Mouse (Mus musculus): Measurements from ENCODE around the gene Tbx3.

Tbx3 gene

DNA sequence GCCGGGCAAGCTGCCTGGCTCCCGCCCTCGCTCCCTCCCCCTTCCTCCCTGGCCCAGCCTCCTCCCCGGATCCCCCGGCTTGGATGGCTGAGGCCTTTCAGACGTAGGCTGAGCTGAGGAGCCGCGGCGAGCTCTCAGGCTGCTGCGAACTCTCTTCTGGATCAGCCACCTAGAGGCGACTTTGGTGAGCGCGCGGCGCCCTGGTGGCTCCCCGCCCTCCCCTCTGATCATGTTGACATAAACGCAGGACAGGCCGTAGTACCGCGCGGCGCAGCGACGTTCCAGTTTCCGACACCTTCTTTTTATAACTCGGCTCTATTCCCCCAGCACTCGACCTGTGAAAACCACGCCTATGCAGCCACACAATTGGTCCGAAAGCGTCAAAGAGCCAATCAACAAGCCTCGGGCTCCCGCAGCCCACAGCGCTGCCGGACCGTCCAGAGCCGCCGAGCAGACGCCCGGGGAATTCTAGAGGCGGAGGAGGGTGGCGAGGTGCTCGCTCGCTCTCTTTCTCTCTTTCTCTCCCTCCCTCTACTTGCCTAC is at the start of gene Tbx3:
Gene Tbx3, plus strand, starts transcription at position 104 of the 543 bp plus-strand sequence.
- WGBS = 1% methylated on average over 43 of the region's 43 CpGs

DNA sequence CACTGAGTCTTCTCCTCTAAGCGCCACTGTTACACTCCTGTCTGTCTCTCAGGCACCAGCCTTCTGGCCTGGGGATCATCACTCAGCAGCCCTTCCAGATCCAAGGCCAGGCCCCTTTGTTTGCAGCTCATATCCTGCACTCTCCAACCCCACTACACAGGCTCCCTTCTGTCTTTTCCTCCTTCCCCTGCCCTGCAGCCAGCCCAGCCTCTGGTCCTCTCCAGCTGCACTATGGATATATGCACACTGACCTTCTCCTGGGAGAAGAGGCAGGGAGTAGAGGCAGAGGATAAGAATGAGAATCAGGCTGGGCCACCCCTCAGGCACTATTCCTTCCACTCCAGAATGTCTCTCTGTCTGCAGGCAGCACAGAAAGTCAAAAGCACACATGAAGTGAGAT is 48.4 kb upstream of the Tbx3 start:
- 86% methylated on average over 1 of the region's 1 CpGs for WGBS

DNA sequence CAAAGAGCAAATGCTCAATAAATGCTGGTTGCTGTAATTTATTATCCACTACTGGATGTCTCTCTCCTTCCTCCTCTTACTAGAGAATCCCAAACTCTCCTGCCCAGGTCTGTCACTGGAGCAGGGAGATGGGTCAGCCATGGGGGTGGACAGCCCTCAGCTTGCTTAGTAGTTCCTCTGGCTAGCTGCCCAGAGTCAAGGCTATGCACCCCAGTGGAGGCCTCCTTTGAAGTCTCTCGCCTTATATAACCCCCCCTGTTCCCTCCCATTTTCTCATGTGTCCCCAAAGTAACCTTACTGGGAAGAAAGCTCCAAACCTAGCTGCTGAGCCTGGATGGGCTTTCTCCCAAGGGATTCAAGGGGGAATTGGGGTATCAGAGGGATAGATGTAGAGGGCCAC is 45.9 kb upstream of the Tbx3 start:
- WGBS = 79% methylated on average over 1 of the region's 1 CpGs

DNA sequence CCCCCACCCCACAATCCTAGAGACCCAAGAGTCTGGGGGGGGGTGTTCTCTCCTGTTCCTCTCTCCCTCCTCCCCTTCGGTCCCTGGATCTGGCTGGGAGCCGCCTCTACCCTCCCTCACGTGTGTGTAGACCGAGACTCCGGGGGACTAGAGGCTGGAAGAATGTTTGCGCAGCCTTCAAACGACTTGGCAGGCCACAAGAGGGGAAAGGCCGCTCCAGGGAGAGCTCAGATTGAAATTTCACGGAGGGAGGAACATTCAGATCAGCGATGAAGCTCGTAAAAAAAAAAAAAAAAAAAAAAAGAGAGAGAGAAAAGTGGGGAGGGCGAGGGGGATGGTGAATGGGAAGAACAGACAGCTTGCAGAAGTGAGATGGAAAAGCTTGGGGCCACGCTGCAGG is 44.9 kb upstream of the Tbx3 start:
- 20% methylated on average over 13 of the region's 13 CpGs for WGBS

DNA sequence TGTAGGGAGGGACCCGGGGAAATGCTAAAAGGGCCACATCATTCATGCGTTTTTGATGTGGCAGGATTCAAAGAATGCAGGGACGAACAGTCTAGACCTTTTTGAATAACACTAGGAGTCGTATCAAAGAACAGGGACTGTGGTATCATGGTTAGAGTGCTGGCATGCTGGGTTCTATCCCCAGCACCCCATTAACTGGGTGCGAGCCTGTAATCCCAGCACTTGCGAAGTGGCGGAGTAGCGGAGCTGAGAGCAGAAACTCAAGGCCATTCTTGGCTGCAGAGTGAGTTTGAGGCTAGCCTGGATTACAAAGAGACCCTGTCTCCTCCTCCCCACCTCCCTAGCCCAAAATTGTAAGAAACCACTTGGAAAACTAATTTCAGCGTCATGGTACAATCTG is 44.3 kb upstream of the Tbx3 start:
- 45% methylated on average over 9 of the region's 9 CpGs for WGBS

DNA sequence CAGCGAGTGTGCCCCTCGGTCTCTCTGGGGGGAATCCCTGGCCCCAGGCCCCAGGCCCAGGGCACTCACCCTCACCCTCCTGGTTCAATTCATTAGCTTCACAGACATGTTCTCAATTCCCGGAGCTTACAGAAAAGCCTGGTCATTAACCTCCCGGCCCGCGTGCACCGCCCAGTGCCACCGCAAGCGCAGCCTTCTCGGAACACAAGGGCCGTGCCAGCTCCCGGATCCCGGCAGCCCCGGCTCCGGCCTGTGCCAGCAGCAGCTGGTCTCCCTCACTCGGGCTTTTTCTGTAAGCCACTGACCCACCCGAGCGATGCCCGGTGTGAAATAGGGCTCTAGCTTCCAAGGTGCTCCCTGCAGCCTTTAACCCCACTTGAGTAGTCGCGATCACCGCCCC is 43.8 kb upstream of the Tbx3 start:
- 3% methylated on average over 22 of the region's 22 CpGs for WGBS

DNA sequence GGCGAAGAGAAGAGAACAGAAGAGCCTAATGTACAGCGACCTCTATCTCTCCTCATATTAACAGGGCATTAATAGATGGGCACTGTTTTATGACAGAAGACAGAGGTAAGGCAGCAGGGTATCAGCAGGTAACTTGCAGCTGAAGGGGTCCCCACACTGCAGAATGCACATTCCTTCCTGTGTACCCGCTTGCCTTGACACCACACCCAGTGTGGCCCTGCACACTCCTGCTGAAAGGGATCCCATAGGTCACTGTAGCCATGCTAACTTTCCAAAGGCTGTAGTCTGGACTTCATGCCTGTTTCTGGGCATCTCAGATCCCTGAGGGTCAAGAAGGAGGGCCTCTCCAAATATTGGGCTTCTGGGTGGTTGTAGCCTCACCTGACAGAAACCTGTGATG is 42.4 kb upstream of the Tbx3 start:
- 92% methylated on average over 3 of the region's 3 CpGs for WGBS

DNA sequence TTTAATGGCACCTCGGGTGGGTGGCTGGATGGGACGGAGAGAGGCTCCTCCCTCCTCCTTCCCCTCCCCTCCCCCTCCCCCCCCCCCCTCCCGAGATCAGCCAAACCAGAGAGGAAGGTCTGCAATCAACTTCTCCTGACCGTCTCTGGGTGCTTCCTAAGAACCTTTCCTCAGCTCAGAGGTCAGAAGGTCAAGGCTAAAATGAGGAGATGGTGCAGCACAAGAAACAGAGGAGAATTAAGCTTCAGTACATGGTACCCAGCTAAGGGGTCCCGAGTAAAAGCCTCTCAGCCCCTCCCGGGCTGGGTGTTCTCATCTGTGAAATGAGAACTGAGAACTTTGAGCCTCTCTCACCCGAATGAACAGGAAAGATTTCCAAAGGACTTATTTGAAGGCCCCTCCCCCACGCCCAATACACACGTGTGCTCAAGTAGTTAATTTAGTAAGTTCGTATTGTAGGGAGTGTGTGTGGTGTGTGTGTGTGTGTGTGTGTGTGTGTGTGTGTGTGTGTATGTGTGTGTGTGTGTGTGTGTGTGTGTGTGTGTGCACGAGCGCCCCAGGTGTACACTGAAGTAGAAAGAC is 41.6 kb upstream of the Tbx3 start:
- WGBS = 46% methylated on average over 12 of the region's 12 CpGs

DNA sequence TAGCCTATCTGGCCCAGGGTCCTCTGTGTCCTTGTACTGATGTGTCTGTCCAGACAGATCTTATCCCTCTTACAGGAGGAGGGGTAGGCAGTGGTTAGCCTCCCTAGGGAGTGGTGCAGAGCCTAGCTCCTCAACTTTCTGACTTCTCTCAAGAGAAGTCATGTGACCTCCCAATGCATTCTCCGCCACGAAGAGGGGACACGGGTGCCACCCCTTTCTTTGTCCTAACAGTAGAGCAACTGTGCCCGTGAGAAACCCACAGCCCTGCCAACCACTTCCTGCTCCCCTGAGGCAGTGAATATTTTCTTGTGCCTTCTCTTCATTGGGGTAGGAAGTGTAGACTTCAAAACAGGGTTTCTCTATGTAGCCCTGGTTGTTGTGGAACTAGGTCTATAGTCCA is 36.9 kb upstream of the Tbx3 start:
- 86% methylated on average over 4 of the region's 4 CpGs for WGBS

DNA sequence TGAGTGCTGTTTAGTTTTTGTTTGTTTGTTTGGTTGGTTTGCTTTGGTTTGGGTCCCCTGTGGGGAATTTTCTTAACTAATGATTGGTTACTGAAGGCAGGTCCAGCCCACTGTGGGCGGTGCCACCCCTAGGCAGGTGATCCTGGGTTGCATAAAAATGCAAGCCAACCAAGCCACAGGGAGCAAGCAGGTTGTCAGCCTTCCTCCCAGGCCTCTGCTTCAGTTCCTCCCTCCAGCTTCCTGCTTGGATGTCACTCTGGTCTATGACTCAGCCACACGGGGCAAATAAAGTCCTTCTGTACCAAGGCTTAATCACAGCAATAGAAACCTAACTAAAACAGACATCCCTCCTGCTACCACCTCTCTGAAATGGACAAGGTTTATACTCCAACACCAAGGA is 35.6 kb upstream of the Tbx3 start:
- 80% methylated on average over 2 of the region's 2 CpGs for WGBS

DNA sequence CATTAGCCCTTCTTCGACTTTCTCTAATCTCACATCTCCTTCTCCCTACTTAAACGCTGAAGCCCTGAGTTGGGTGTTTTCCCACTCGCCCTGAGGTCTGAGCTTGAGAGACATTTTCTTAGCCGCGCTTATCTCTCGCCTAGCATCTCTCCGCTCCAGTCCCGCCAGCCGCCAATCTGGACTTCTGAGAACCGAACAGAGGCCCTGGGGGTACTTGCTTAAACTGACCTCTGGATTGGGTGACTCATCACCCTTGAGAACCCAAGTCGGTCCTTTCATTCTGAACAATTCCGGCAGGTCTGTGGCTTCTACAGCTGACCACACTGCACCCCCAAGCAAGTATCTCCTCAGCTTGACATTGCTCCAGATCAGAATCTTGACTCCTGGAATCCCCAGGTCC is 32.2 kb upstream of the Tbx3 start:
- WGBS = 81% methylated on average over 12 of the region's 12 CpGs

DNA sequence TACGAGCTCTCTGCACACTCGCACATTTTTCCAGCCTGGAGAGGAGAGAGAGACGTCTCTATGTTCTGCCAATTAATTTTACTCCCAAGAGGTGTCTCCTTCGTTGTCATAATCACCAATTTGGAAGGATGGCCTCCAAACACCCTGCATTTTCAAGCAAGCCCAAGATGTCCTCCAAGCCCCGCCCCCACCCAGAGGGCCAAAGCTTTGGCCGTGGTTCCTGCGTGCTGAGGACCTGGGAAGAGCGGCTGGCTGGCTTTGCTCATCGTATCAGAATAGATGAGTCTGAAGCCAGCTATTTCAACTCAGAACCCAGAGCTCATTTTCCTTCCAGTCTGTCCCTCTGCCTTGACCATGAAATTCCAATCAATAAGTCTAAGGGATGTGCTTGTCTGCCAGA is 29.4 kb upstream of the Tbx3 start:
- WGBS = 79% methylated on average over 9 of the region's 9 CpGs

DNA sequence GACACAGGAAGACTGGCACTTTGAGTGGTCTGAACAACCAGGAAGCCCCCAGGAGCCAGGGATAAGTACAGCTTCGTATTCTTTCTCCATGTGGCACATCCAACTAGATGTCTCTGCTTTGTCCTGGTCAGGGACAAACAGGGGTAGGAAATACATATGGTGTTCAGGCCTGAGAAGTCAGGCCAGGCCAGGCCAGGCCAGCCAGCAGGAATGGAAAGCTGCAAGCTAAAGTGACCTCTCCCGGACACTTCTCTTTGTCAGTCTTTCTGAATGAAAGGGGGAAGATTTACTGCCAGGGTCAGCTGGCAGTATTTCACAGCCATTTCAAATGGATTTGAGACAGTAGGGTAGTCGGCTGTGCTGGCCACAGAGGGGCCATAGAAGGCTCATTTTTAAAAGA is 28.8 kb upstream of the Tbx3 start:
- 72% methylated on average over 3 of the region's 3 CpGs for WGBS

DNA sequence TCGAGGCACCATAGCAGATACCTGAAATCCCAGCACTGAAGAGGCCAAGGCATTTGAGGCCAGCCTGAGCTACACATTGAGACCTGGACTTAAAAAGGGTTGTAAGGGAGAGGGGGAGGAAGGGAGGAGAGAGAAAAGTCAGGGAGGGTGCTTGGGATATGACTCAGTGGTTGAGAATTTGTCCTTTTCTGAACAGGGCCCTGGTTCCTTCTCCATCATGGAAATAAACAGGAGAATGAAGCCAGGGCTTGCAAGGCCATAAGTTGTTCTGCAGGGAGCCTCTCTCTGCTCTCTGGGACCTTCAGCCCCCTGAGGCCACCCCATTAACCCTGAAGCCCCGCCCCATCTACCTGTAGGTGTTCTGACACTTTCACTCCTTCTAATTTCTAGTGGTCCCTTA is 23.5 kb upstream of the Tbx3 start:
- 89% methylated on average over 2 of the region's 2 CpGs for WGBS

DNA sequence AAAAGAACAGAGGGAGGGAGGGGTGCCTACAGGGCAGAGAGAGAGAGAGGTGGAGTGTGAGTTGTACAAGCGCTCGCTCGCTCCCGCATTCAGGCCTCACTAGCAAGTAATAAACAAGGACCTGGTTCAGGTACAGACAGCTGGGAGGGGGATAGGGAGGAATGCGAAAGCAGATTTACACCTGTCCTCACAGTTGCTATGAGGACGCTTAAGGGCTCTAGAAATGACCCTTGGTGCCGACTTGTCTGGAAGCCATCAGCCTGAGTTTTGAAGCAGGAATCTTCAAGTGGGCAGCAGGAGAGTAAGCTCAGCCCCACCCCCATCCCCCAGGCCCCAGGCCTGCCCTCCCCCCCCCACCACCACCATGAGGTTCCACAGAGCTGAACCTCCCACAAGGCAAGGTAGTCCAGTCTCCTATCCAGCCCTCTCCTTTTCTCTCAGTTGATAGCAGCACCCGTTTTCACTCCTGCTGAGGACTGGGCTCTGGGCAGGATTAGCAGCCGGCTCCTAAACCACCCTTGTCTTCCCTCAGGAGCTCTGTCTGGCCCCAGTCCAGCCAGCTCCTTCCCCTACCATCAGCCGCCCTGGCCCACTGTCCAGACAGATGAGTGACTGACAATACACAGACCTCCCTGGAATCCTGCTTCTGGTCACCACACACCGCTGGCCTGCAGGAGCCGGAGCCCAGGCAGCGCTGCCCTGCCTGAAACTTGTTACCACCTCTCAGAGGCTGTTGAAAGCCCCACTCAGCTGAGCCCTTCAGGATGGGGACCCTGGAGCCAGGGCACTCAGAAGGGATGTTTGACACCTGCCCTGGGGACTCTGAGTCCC is 19.1 kb upstream of the Tbx3 start:
- 59% methylated on average over 13 of the region's 13 CpGs for WGBS

DNA sequence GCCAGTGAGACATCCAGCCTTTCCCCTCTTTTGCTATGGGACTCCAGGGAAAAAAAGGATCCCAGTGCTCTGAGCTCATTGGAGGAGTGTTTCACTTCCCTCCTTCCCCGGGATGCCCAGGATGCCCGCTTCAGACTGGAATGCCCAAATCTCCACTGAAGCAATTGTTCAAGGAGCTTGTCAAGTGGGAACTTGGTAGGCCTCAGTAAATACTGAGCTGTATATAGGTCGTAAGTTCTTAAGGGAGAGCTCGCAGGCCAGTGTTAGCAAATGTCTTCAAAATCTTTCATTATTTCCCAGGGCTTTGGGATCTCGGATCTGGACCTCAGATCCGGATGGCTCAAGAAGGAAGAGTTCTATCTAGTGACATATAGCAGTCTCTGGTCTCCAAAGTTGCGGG is 14.1 kb upstream of the Tbx3 start:
- WGBS = 36% methylated on average over 7 of the region's 7 CpGs

DNA sequence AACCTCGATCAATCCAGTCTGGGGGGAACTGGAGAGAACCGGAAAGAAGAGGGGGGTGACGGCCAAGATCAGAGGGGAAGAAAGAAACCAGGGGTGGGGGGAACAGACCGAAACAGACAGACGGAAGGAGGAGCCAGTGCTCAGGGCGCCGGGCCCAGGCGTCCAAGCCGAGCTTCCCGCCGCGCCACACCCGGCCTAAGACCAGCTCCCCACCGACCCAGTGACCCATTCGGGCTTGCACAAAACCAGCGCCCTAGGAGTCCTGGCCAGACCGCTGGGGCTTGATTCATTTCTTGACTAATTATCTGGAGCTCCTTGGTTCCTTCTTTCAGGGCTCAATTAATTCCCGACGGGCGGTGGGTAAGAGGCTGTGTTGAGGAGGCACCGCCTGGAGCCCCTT is 13.6 kb upstream of the Tbx3 start:
- WGBS = 6% methylated on average over 21 of the region's 21 CpGs

DNA sequence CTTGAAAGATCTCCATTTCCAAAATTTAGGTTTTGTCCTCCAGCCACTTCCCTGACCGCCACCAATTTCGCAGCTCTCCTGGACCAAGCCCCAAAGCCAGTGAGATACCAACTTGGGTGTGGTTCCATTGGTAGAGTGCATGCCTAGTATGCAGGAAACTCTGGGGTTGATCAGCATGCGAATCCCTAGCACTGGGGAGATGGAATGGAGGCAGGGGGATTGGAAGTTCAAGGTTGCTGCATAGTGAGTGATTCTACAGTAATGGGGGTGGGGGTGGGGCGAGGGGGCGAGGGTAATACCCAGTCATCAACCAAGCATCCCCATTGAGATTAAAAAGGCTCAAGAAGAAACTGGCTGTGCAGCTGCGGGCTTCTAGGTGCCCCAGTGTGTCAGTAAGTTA is 13.1 kb upstream of the Tbx3 start:
- 7% methylated on average over 6 of the region's 6 CpGs for WGBS

DNA sequence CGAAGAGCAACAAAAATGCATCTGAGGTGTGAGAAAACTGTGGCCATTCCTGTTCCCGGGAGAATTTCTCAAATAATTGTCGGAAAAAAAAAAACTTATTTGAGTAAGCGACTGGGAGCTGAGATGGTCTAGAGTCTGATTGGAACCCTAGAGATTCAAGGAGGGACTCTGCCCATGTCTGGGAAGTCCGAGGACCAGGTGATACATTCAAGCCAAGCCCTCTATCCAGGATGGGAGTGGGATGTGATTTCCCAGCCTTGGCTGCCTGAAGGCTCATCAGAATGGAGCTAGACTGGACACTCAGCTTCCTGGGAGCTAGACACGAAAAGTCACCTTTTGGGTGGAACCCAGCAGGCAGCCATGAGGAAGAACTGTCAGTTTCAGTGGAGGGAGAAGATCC is 12.7 kb upstream of the Tbx3 start:
- 11% methylated on average over 6 of the region's 6 CpGs for whole genome bisulfite sequencing

DNA sequence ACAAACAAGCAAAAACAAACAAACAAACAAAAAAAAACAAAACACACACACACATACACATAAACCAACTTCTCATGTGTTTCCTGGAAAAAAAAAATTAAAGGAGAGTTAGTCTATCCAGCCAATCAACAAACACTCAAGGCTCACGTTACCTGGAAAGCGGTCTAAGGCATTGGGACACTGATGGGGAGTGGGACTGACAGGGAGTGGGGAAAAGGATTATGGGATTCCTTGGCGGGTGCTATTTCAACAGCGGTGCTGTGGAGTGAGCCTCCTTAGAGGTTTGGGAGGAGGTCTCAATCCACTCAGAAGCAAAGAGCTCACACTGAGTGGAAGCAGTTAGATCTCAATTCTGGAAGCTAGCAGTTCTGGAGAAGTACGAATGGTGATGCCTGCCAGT is 12.1 kb upstream of the Tbx3 start:
- WGBS = 3% methylated on average over 5 of the region's 5 CpGs

DNA sequence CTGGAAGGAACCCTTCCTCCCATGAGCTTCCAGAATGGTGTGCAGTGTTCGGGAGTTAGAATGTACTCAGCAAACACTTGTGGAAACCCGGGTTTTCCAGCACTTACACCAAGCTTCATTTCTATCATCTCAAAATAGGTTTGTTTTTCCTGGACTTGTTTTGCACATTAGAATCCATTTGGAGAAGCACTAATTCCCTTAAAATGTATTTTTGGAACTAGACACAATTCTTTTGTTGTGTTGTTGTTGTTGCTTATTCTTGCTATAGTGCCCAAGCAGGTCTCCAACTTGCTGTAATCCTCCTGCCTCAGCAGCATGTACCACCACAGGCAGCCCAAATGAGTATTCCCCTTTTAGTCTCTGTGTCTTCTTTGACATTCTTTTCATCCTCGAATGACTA is 11.4 kb upstream of the Tbx3 start:
- WGBS = 2% methylated on average over 3 of the region's 3 CpGs

DNA sequence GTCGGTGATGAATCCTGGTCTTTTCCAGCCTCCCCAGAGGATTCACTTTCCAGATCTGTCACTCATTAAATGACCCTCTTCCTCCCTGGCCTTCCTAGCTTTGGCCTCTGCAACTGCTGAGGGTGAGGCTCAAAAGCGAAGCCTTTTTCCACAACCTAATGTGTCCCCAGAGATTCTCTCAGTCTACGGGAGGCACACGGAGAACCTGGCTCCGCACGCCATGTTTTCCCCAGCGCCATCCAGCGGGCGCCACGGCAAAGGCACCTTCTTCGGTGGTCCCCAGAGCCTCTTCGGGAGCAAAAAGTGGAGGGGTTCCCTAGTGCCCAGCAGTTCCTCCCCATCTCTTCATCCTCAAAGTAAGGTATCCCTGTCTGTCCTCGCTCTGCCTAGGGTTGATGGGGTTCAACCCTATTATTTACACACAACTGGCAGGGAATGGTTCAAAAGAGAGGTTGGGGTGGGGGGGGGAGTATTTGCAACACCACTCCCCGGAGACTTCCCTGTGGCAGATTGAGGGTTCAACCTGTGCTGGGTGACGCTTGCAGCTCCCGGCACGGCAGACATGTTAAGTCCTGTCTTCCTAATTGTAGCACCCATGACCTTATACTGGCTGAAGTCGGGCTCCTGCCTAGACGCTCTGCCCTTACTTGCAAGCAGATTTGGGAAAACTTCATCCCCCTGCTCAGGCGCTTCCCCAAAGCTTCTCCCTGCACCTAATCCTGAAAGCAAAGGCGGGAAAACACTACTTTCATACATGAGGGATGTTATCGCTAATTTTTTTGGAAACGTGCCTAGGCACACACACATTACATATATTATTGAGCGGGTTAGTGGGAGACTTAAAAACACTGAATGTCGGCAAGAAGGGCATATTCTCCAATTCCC is 9.7 kb upstream of the Tbx3 start:
- 5% methylated on average over 25 of the region's 25 CpGs for WGBS
